ENCODE assay signal across 8 mouse cellular contexts in the genomic region with DNA sequence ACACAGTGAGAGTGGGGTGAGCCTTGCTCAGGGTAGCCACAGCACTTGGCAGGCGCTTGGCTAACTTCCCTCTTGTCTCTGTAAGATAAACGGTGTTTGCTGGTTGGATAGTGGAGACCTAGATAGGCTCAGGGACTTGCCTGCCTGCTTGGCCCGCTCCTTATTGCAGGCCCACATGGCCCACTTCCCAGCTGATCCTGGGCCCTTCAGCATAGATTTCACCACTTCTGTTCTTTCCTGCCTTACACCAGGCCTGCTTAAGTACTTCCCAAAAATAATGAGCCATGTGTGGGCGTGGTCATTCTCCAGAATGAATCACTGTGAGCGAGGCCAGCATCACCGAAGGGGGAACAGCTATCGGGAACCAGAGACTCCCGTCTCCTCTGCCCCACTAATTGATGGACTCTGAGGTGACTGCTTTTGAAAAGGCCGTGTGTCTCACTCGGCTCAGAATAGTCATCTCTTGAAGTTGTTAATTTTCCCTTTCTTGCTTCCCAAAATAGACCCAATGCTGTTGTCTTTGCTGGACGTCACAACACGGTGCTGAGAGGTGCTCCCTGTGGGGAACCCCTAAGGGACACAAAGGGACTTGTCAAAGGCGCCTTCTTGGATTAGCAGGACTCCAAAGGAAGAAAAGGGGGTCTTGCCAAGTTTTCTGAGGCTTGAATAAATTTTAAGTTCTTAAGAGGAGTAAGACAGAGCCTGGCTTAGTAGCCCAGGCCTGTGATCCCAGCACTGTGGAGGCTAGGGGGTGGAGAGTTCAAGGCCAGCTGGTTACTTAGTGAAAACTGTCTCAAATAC. TPM values are rescaled to one million over a fixed set of nuclear protein-coding genes. Genes with fewer than 3 reads are reported as not detected.
DNase-seq lines count a peak whose midpoint lies in the region; ATAC-seq and TF ChIP-seq lines count a peak whose summit lies in the region.

No protein-coding gene starts in this region.

- 0 out of 2 replicates have a peak overlapping the region, but pooled peaks have one; percentile 29 for H3K27ac ChIP-seq in kidney, embryonic 15.5 days
- H3K27ac ChIP-seq in hindbrain, embryonic 16.5 days (ENCODE audit: low read depth, low read length), result 0 out of 2 replicates have a peak overlapping the region, but pooled peaks have one; percentile 11
- peak overlapping the region; percentile 69 for H3K27ac ChIP-seq in stomach, postnatal 0 days (replicated peaks)

- H3K9ac ChIP-seq in kidney, embryonic 15.5 days, result no peak overlapping the region
- H3K9ac ChIP-seq in hindbrain, embryonic 16.5 days (ENCODE audit: low read depth, low read length), result no peak overlapping the region
- H3K9ac ChIP-seq in stomach, postnatal 0 days (ENCODE audit: low read length), result no peak overlapping the region

- H3K36me3 ChIP-seq in kidney, embryonic 15.5 days, result peaks cover 29% of the 10 kb centered on the region
- H3K36me3 ChIP-seq in hindbrain, embryonic 16.5 days (ENCODE audit: control insufficient read depth, insufficient read depth, low read length), result peaks cover 18% of the 10 kb centered on the region
- peaks cover 3% of the 10 kb centered on the region; the same call in 1 of the 2 replicates for H3K36me3 ChIP-seq in stomach, postnatal 0 days (ENCODE audit: control insufficient read depth, insufficient read depth, low read length)

- 35% methylated on average over 13 of the region's 13 CpGs for WGBS in kidney, embryonic 15.5 days
- WGBS in hindbrain, embryonic 16.5 days, result 20% methylated on average over 13 of the region's 13 CpGs
- 21% methylated on average over 13 of the region's 13 CpGs for WGBS in stomach, postnatal 0 days

- ATAC-seq in kidney, embryonic 15.5 days (replicated peaks; ENCODE audit: low FRiP score), result no peak
- 0 out of 2 replicates have a peak, but pooled peaks have one; percentile 32 for ATAC-seq in hindbrain, embryonic 16.5 days
- ATAC-seq in megakaryocyte, adult 5-6 weeks (ENCODE audit: poor library complexity, severe bottlenecking), result peak; percentile 53
- no peak; the same call in 1 of the 2 replicates for ATAC-seq in stomach, postnatal 0 days (ENCODE audit: low FRiP score, low TSS enrichment)

- no peak for TF ChIP-seq CTCF in stomach, postnatal 0 days (IDR thresholded peaks at IDR 0.05; ENCODE audit: low read depth)

- no peak for DNase-seq in kidney, adult 18-20 months
- DNase-seq in adrenal gland, adult 8-10 months, result peak; percentile 78
- peak; percentile 72 for DNase-seq in gastrocnemius, adult 18-20 months (ENCODE audit: low spot score)
- DNase-seq in stomach, postnatal 0 days (ENCODE audit: low spot score), result peak; percentile 48
- no peak for DNase-seq in yolk sac, embryonic 10.5 days (ENCODE audit: low spot score)

- peaks cover 62% of the 10 kb centered on the region for H3K4me1 ChIP-seq in kidney, embryonic 15.5 days
- H3K4me1 ChIP-seq in hindbrain, embryonic 16.5 days (ENCODE audit: control insufficient read depth, insufficient read depth, low read depth, low read length), result peaks cover 19% of the 10 kb centered on the region
- peaks cover 3% of the 10 kb centered on the region; the same call in 1 of the 2 replicates for H3K4me1 ChIP-seq in stomach, postnatal 0 days (replicated peaks; ENCODE audit: control insufficient read depth, insufficient read depth)

- H3K4me3 ChIP-seq in kidney, embryonic 15.5 days (replicated peaks), result no peak overlapping the region
- H3K4me3 ChIP-seq in hindbrain, embryonic 16.5 days (ENCODE audit: low read length), result no peak overlapping the region
- H3K4me3 ChIP-seq in stomach, postnatal 0 days (ENCODE audit: low read depth, low read length), result no peak overlapping the region

- no peak overlapping the region for H3K4me2 ChIP-seq in kidney, embryonic 15.5 days
- H3K4me2 ChIP-seq in hindbrain, embryonic 16.5 days (ENCODE audit: low read length), result no peak overlapping the region
- no peak overlapping the region for H3K4me2 ChIP-seq in stomach, postnatal 0 days (replicated peaks; ENCODE audit: low read depth)

- TF ChIP-seq EP300 in stomach, postnatal 0 days (optimal IDR thresholded peaks at IDR 0.05), result no peak

- no peaks in the 10 kb centered on the region for H3K9me3 ChIP-seq in kidney, embryonic 15.5 days (replicated peaks)
- H3K9me3 ChIP-seq in hindbrain, embryonic 16.5 days (ENCODE audit: control insufficient read depth, low read length), result no peaks in the 10 kb centered on the region
- H3K9me3 ChIP-seq in stomach, postnatal 0 days (ENCODE audit: control insufficient read depth, low read length), result no peaks in the 10 kb centered on the region

- no peaks in the 10 kb centered on the region for H3K27me3 ChIP-seq in kidney, embryonic 15.5 days
- H3K27me3 ChIP-seq in hindbrain, embryonic 16.5 days (replicated peaks; ENCODE audit: control insufficient read depth, insufficient read depth, low read length), result no peaks in the 10 kb centered on the region
- H3K27me3 ChIP-seq in stomach, postnatal 0 days (ENCODE audit: control insufficient read depth, insufficient read depth, low read length), result no peaks in the 10 kb centered on the region

RNA-seq across cellular contexts. Expression of a gene that starts 17.8 kb away (rescaled TPM):
- 6.2 and 6.4 TPM in 2 replicates for polyA plus RNA-seq in kidney, embryonic 15.5 days (2015; fragmentation: Nextera tagmentation; extraction: Ambion mirVana)
- 10 to 100 TPM in 3 of 4 experiments, 1 to 10 TPM in 1; 8.6 to 15.4 (median 12.1) TPM for total RNA-seq in adrenal gland, adult 8-10 months (2022)
- 10 to 100 TPM; 26.0 to 48.0 TPM for total RNA-seq in gastrocnemius, adult 18-20 months (2021)
- 22.4 and 24.1 TPM in 2 replicates for polyA plus RNA-seq in hindbrain, embryonic 16.5 days (2015; fragmentation: Nextera tagmentation; extraction: Ambion mirVana)
- 7.4 and 7.7 TPM in 2 replicates for total RNA-seq in megakaryocyte, adult 5-6 weeks (2015)
- total RNA-seq in megakaryocyte, adult 5-6 weeks (2017), result 15.2 and 17.1 TPM in 2 replicates
- 6.9 and 8.1 TPM in 2 replicates for polyA plus RNA-seq in stomach, postnatal 0 days (2015; fragmentation: Nextera tagmentation; extraction: Ambion mirVana)

RNA-seq across cellular contexts. Expression of a gene that starts 32.3 kb away (rescaled TPM):
- polyA plus RNA-seq in kidney, embryonic 15.5 days (2015; fragmentation: Nextera tagmentation; extraction: Ambion mirVana), result 4.7 TPM in 2 replicates
- total RNA-seq in adrenal gland, adult 8-10 months (2022), result 10 to 100 TPM in 3 of 4 experiments, 1 to 10 TPM in 1; 8.8 to 19.6 (median 17.1) TPM
- 1 to 10 TPM; 4.4 to 5.1 TPM for total RNA-seq in gastrocnemius, adult 18-20 months (2021)
- polyA plus RNA-seq in hindbrain, embryonic 16.5 days (2015; fragmentation: Nextera tagmentation; extraction: Ambion mirVana), result 1.1 and 1.7 TPM in 2 replicates
- 0.16 and 0.30 TPM in 2 replicates for total RNA-seq in megakaryocyte, adult 5-6 weeks (2015)
- 0.29 and 0.85 TPM in 2 replicates for total RNA-seq in megakaryocyte, adult 5-6 weeks (2017)
- polyA plus RNA-seq in stomach, postnatal 0 days (2015; fragmentation: Nextera tagmentation; extraction: Ambion mirVana), result 2.0 TPM in 2 replicates

Comparison
In these comparisons a context has a peak if more than half of its experiments do, and no peak if none do; other contexts are left out.
1. ATAC-seq: peak in hindbrain, embryonic 16.5 days (single experiment) and megakaryocyte, adult 5-6 weeks (single experiment); none in kidney, embryonic 15.5 days (single experiment) and stomach, postnatal 0 days (single experiment).
2. H3K27ac ChIP-seq: peak in every context shown above with its lines; median percentile 69 in stomach, postnatal 0 days; 29 in kidney, embryonic 15.5 days; 11 in hindbrain, embryonic 16.5 days.
3. DNase-seq: peak in adrenal gland, adult 8-10 months (single experiment), gastrocnemius, adult 18-20 months (single experiment) and stomach, postnatal 0 days (single experiment); none in kidney, adult 18-20 months (single experiment) and yolk sac, embryonic 10.5 days (single experiment).